Mouse (Mus musculus) liver, embryonic 11.5 days (tissue): ENCODE data around the gene Tfpt. TPM values are rescaled to one million over a fixed set of nuclear protein-coding genes. Genes with fewer than 3 reads are reported as not detected.

ENCODE experiments used
- ATAC-seq: fragments of 200-750 bp; cut with Nextera tagmentation; replicated peaks from 2 replicates; pipeline ENCODE4 v1.8.0; 2017; ENCODE audit warnings: moderate number of reproducible peaks, mild to moderate bottlenecking, moderate TSS enrichment, moderate library complexity; ENCODE audit not compliant: low FRiP score
- DNase-seq: peaks from one replicate; pipeline ENCODE4 v3.0.0-alpha.2; 2017; ENCODE audit warnings: low spot score
- H3K27ac ChIP-seq: fragments of 300-500 bp; sonication (generic); 2 replicates; pipeline ENCODE4 v1.5.1; 2014; ENCODE audit warnings: mild to moderate bottlenecking, low read depth, low read length, control low read depth
- H3K27me3 ChIP-seq: fragments of 300-500 bp; sonication (generic); replicated peaks from 2 replicates; pipeline ENCODE4 v1.6.1; 2014; ENCODE audit warnings: low read length, mixed read lengths; ENCODE audit not compliant: control insufficient read depth, insufficient read depth
- H3K36me3 ChIP-seq: fragments of 300-500 bp; sonication (generic); 2 replicates; pipeline ENCODE4 v1.6.1; 2014; ENCODE audit warnings: mild to moderate bottlenecking, low read length, moderate library complexity, mixed read lengths; ENCODE audit not compliant: control insufficient read depth, insufficient read depth
- H3K4me1 ChIP-seq: fragments of 300-500 bp; sonication (generic); replicated peaks from 2 replicates; pipeline ENCODE4 v1.6.1; 2014; ENCODE audit warnings: low read length, mixed read lengths; ENCODE audit not compliant: control insufficient read depth, insufficient read depth
- H3K4me2 ChIP-seq: fragments of 300-500 bp; sonication (generic); 2 replicates; pipeline ENCODE4 v1.6.1; 2014; ENCODE audit warnings: mild to moderate bottlenecking, control low read depth, moderate library complexity
- H3K4me3 ChIP-seq: fragments of 300-500 bp; sonication (generic); 2 replicates; pipeline ENCODE4 v1.5.1; 2014; ENCODE audit warnings: low read depth, low read length, control low read depth
- H3K9ac ChIP-seq: fragments of 300-500 bp; sonication (generic); 2 replicates; pipeline ENCODE4 v1.6.1; 2014; ENCODE audit warnings: low read depth, low read length, control low read depth
- H3K9me3 ChIP-seq: fragments of 300-500 bp; sonication (generic); 2 replicates; pipeline ENCODE4 v1.6.1; 2016; ENCODE audit warnings: low read length, inconsistent platforms, mixed read lengths; ENCODE audit not compliant: control insufficient read depth
- WGBS: fragments of 180-500 bp; shearing (Covaris S2); extraction: QIAGEN DNeasy Blood & Tissue Kit; methylation state at CpG from one replicate; pipeline ENCODE4 v1.1.7; 2014; 5-methylcytosine and 5-hydroxymethylcytosine counted together
- polyA plus RNA-seq: library from polyadenylated mRNA; unstranded; fragments of >200 nt; fragmentation: Nextera tagmentation; extraction: Ambion mirVana; gene quantifications from 2 replicates; pipeline ENCODE4 v1.2.1, GENCODE M21; 2014

The Tfpt gene
- polyA plus RNA-seq, 1 experiment from 2014 or later = 21.5 TPM

- Histone ChIP-seq H3K36me3 (peaks cover 19% of the 10 kb centered on the region), H3K4me2 (peak overlapping the region; percentile 90), H3K27me3 (no peaks in the 10 kb centered on the region), H3K9ac (0 out of 2 replicates have a peak overlapping the region, but pooled peaks have one; percentile 20), H3K4me3 (peak overlapping the region; percentile 99), H3K4me1 (peaks cover 29% of the 10 kb centered on the region), H3K9me3 (no peaks in the 10 kb centered on the region), H3K27ac (peak overlapping the region; percentile 6; the same call in 1 of the 2 replicates)
- WGBS = 18% methylated on average over 9 of the region's 9 CpGs
- DNase-seq (no peak), ATAC-seq (no peak)
Observed at GRCm38 (mm10) chr7:3643843-3644242, 14.1 kb upstream of the Tfpt start.

- Histone ChIP-seq H3K4me3 (no peak overlapping the region), H3K27ac (no peak overlapping the region), H3K27me3 (no peaks in the 10 kb centered on the region), H3K4me2 (peak overlapping the region; percentile 90), H3K4me1 (peaks cover 25% of the 10 kb centered on the region), H3K9ac (no peak overlapping the region), H3K36me3 (peaks cover 21% of the 10 kb centered on the region), H3K9me3 (no peaks in the 10 kb centered on the region)
- no peak for DNase-seq
- 57% methylated on average over 5 of the region's 5 CpGs for WGBS
- ATAC-seq = no peak
Observed at GRCm38 (mm10) chr7:3643412-3643811, 13.7 kb upstream of the Tfpt start.

GRCm38 (mm10) chr7:3630478-3630815, 718 bp upstream of the Tfpt start:
- Histone ChIP-seq H3K27me3 (no peaks in the 10 kb centered on the region), H3K4me3 (peak overlapping the region; percentile 72), H3K36me3 (peaks cover 8% of the 10 kb centered on the region; the same call in 1 of the 2 replicates), H3K9ac (peak overlapping the region; percentile 72), H3K4me2 (peak overlapping the region; percentile 87), H3K27ac (peak overlapping the region; percentile 35; the same call in 1 of the 2 replicates), H3K9me3 (no peaks in the 10 kb centered on the region), H3K4me1 (peaks cover 15% of the 10 kb centered on the region)
- ATAC-seq (peak; percentile 7; the same call in 1 of the 2 replicates), DNase-seq (no peak)
- WGBS = 49% methylated on average over 3 of the region's 3 CpGs

- Histone ChIP-seq H3K27ac (no peak overlapping the region), H3K9ac (peak overlapping the region; percentile 72), H3K36me3 (peaks cover 10% of the 10 kb centered on the region), H3K4me1 (peaks cover 15% of the 10 kb centered on the region), H3K27me3 (no peaks in the 10 kb centered on the region), H3K9me3 (no peaks in the 10 kb centered on the region), H3K4me2 (peak overlapping the region; percentile 87), H3K4me3 (peak overlapping the region; percentile 72)
- ATAC-seq (peak; percentile 41), DNase-seq (no peak)
- WGBS = 32% methylated on average over 4 of the region's 4 CpGs
Observed at GRCm38 (mm10) chr7:3629030-3629429, 699 bp downstream of the Tfpt start.

GRCm38 (mm10) chr7:3617242-3617995, 12.3 kb downstream of the Tfpt start, which contains the start of gene Ndufa3:
Gene Ndufa3 (plus strand): TSS chr7:3617373.
- Histone ChIP-seq H3K4me1 (peaks cover 2% of the 10 kb centered on the region), H3K36me3 (peaks cover 6% of the 10 kb centered on the region), H3K9ac (peak within 1 kb of the TSS; percentile 77), H3K27ac (no peak within 1 kb of the TSS), H3K27me3 (no peaks in the 10 kb centered on the region), H3K9me3 (no peaks in the 10 kb centered on the region), H3K4me2 (peak within 1 kb of the TSS; percentile 88), H3K4me3 (peak within 1 kb of the TSS; percentile 72)
- DNase-seq (peak; percentile 75), ATAC-seq (peak; percentile 96)
- WGBS = 1% methylated on average over 32 of the region's 32 CpGs

- Histone ChIP-seq H3K4me3 (peak overlapping the region; percentile 72), H3K27ac (no peak overlapping the region), H3K36me3 (peaks cover 6% of the 10 kb centered on the region), H3K27me3 (no peaks in the 10 kb centered on the region), H3K9me3 (no peaks in the 10 kb centered on the region), H3K4me1 (peaks cover 2% of the 10 kb centered on the region), H3K9ac (no peak overlapping the region), H3K4me2 (peak overlapping the region; percentile 53)
- DNase-seq = no peak
- WGBS = 34% methylated on average over 6 of the region's 6 CpGs
- ATAC-seq = peak; percentile 40
Observed at GRCm38 (mm10) chr7:3616389-3617241, 13.1 kb downstream of the Tfpt start.

GRCm38 (mm10) chr7:3616057-3616388, 13.7 kb downstream of the Tfpt start, which contains the start of gene Oscar:
Gene Oscar (minus strand): TSS chr7:3616157.
- WGBS = 68% methylated on average over 4 of the region's 4 CpGs
- DNase-seq (no peak), ATAC-seq (no peak)
- Histone ChIP-seq H3K4me2 (peak within 1 kb of the TSS; percentile 53), H3K27ac (no peak within 1 kb of the TSS), H3K4me3 (peak within 1 kb of the TSS; percentile 72), H3K27me3 (no peaks in the 10 kb centered on the region), H3K4me1 (peaks cover 2% of the 10 kb centered on the region), H3K36me3 (peaks cover 6% of the 10 kb centered on the region), H3K9ac (no peak within 1 kb of the TSS), H3K9me3 (no peaks in the 10 kb centered on the region)

GRCm38 (mm10) chr7:3614021-3614420, 15.7 kb downstream of the Tfpt start:
- 79% methylated on average over 3 of the region's 3 CpGs for whole genome bisulfite sequencing
- H3K9ac ChIP-seq = no peak overlapping the region

More at GRCm38 (mm10) chr7:3614021-3614420, 15.7 kb downstream of the Tfpt start:
- peaks cover 2% of the 10 kb centered on the region for H3K4me1 ChIP-seq
- no peak overlapping the region for H3K27ac ChIP-seq
- ATAC-seq (no peak), DNase-seq (no peak)
- H3K36me3 ChIP-seq = no peaks in the 10 kb centered on the region; the same call in 1 of the 2 replicates
- no peak overlapping the region for H3K4me2 ChIP-seq
- no peaks in the 10 kb centered on the region for H3K27me3 ChIP-seq
- no peaks in the 10 kb centered on the region for H3K9me3 ChIP-seq
- no peak overlapping the region for H3K4me3 ChIP-seq
